Comparison of ENCODE assay signal across 38 mouse cellular contexts in the genomic region with DNA sequence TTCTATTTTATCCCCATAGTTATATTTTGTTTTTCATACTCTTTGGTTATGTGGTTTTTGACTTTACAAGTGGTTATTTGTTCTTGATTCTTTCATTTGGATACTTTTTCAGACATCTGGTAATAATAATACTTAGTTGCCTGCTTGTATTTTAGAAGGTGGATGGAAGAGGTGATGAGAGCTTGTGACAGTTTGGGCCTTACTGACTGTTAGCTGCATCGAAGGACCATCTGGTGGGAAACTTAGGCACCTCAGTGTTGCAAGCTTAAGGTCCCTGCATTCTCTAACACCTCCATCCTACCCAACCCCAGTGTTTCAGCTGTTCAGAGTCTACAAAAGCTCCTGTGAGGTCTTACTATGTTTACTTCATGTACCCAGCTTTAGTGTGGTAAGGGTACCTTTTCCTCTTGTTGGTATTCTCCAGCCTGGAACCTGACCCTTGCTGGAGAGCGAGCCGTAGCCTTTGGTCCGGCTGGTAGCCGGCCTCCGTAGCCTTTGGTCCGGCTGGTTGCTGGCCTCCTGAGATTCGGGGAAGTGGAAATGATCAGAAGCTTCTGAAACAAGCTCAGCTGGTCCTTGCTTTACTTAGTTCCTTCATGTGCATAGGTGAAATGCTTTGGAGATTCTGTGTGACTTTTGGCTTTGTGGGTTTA. TPM values are rescaled to one million over a fixed set of nuclear protein-coding genes. Genes with fewer than 3 reads are reported as not detected.
DNase-seq lines count a peak whose midpoint lies in the region; ATAC-seq and TF ChIP-seq lines count a peak whose summit lies in the region.
"Had no signal": no experiment of that assay in that cellular context is flagged by ENCODE, and none has a peak within 500 bp of the region (broad histone marks: within the 10 kb centered on the region; RNA-seq: fewer than 3 reads in every experiment).

No protein-coding gene starts in this region.

- peaks cover 8% of the 10 kb centered on the region; the same call in 1 of the 2 replicates for H3K79me2 ChIP-seq in liver, adult 2 months (ENCODE audit: control insufficient read depth, insufficient read depth, low read length)

- intact Hi-C loops in gastrocnemius, adult 2 months (cut with DNase I), result no loop called here

- no peaks in the 10 kb centered on the region for H3K9me3 ChIP-seq in liver, embryonic 11.5 days (ENCODE audit: control insufficient read depth, low read length)
- H3K9me3 ChIP-seq in embryonic facial prominence, embryonic 12.5 days, result no peaks in the 10 kb centered on the region
- H3K9me3 ChIP-seq: embryonic facial prominence, embryonic 15.5 days; forebrain, embryonic 13.5 days; heart, embryonic 12.5 days; hindbrain, embryonic 10.5 days; hindbrain, embryonic 15.5 days; liver, embryonic 15.5 days; lung, embryonic 15.5 days; neural tube, embryonic 13.5 days had no signal

- H3K9ac ChIP-seq in liver, adult 2 months (ENCODE audit: low read depth, low read length), result peak overlapping the region; percentile 30; the same call in 1 of the 2 replicates
- no peak overlapping the region for H3K9ac ChIP-seq in liver, embryonic 11.5 days (ENCODE audit: low read depth, low read length)
- no peak overlapping the region for H3K9ac ChIP-seq in embryonic facial prominence, embryonic 12.5 days
- H3K9ac ChIP-seq: embryonic facial prominence, embryonic 15.5 days; forebrain, embryonic 13.5 days; heart, embryonic 12.5 days; hindbrain, embryonic 15.5 days; liver, embryonic 15.5 days; lung, embryonic 15.5 days; neural tube, embryonic 13.5 days had no signal

- no peak overlapping the region for H3K4me3 ChIP-seq in gastrocnemius, adult 2 months
- no peak overlapping the region for H3K4me3 ChIP-seq in liver, adult 2 months (ENCODE audit: insufficient read depth, low read depth, low read length)
- no peak overlapping the region for H3K4me3 ChIP-seq in liver, embryonic 11.5 days (ENCODE audit: low read depth, low read length)
- H3K4me3 ChIP-seq in embryonic facial prominence, embryonic 12.5 days, result no peak overlapping the region
- H3K4me3 ChIP-seq: embryonic facial prominence, embryonic 15.5 days; forebrain, embryonic 13.5 days; heart, adult 2 months; heart, embryonic 12.5 days; hindbrain, embryonic 10.5 days; hindbrain, embryonic 15.5 days; liver, embryonic 15.5 days; lung, embryonic 15.5 days; myocyte; neural tube, embryonic 13.5 days had no signal

- TF ChIP-seq POLR2A in liver, adult 2 months (IDR thresholded peaks at IDR 0.05; ENCODE audit: extremely low read depth, insufficient read depth, low read length), result no peak

- H3K4me2 ChIP-seq in liver, embryonic 11.5 days, result no peak overlapping the region
- no peak overlapping the region for H3K4me2 ChIP-seq in embryonic facial prominence, embryonic 12.5 days (replicated peaks)
- H3K4me2 ChIP-seq: embryonic facial prominence, embryonic 15.5 days; forebrain, embryonic 13.5 days; heart, embryonic 12.5 days; hindbrain, embryonic 15.5 days; liver, embryonic 15.5 days; lung, embryonic 15.5 days; midbrain, embryonic 11.5 days; neural tube, embryonic 13.5 days had no signal

- no peak for DNase-seq in gastrocnemius, adult 2 months
- DNase-seq in gastrocnemius, postnatal 25 days, result no peak
- DNase-seq in liver, adult 2 months (ENCODE audit: extremely low read depth, low read depth, low spot score), result peak; percentile 62
- no peak for DNase-seq in liver, embryonic 11.5 days (ENCODE audit: low spot score)
- no peak for DNase-seq in testis, postnatal 10 days (ENCODE audit: low spot score)
- no peak for DNase-seq in thymus, postnatal 0 days (ENCODE audit: low spot score)
- DNase-seq: adrenal gland, postnatal 25 days; cerebellum, adult 18-20 months; cerebellum, postnatal 10 days; heart, adult 2 months; kidney, adult 11 months; kidney, postnatal 10 days had no signal

- peaks cover 4% of the 10 kb centered on the region for H3K36me3 ChIP-seq in liver, adult 2 months (ENCODE audit: control insufficient read depth, insufficient read depth, low read length)
- peaks cover 3% of the 10 kb centered on the region; the same call in 1 of the 2 replicates for H3K36me3 ChIP-seq in liver, embryonic 11.5 days (ENCODE audit: control insufficient read depth, insufficient read depth, low read length)
- 0 out of 2 replicates have a peak, but pooled peaks cover 2% of the 10 kb centered on the region for H3K36me3 ChIP-seq in embryonic facial prominence, embryonic 12.5 days
- H3K36me3 ChIP-seq: liver, embryonic 15.5 days; lung, embryonic 15.5 days had no signal

- no peak for TF ChIP-seq CTCF in gastrocnemius, adult 2 months (IDR thresholded peaks at IDR 0.05)
- TF ChIP-seq CTCF in liver, adult 2 months (IDR thresholded peaks at IDR 0.05; ENCODE audit: low read depth, low read length), result no peak

- H3K4me1 ChIP-seq in liver, adult 2 months (ENCODE audit: control insufficient read depth, insufficient read depth, low read length), result peaks cover 34% of the 10 kb centered on the region
- H3K4me1 ChIP-seq in liver, embryonic 11.5 days (replicated peaks; ENCODE audit: control insufficient read depth, insufficient read depth, low read length), result no peaks in the 10 kb centered on the region
- peaks cover 7% of the 10 kb centered on the region for H3K4me1 ChIP-seq in embryonic facial prominence, embryonic 12.5 days
- H3K4me1 ChIP-seq: embryonic facial prominence, embryonic 15.5 days; forebrain, embryonic 13.5 days; hindbrain, embryonic 15.5 days; lung, embryonic 15.5 days had no signal

- H3K27ac ChIP-seq in gastrocnemius, adult 2 months, result peak overlapping the region; percentile 43; the same call in 1 of the 2 replicates
- peak overlapping the region; percentile 82 for H3K27ac ChIP-seq in liver, adult 2 months (replicated peaks; ENCODE audit: insufficient read depth, low read depth, low read length)
- no peak overlapping the region for H3K27ac ChIP-seq in liver, embryonic 11.5 days (ENCODE audit: low read depth, low read length)
- H3K27ac ChIP-seq in embryonic facial prominence, embryonic 12.5 days, result 0 out of 2 replicates have a peak overlapping the region, but pooled peaks have one; percentile 6
- H3K27ac ChIP-seq: embryonic facial prominence, embryonic 15.5 days; forebrain, embryonic 13.5 days; heart, adult 2 months; hindbrain, embryonic 10.5 days; hindbrain, embryonic 15.5 days; liver, embryonic 15.5 days; lung, embryonic 15.5 days; neural tube, embryonic 13.5 days had no signal

- WGBS in liver, adult 2 months, result 35% methylated on average over 8 of the region's 8 CpGs
- WGBS in liver, embryonic 11.5 days, result 85% methylated on average over 8 of the region's 8 CpGs
- 74% methylated on average over 8 of the region's 8 CpGs for WGBS in embryonic facial prominence, embryonic 12.5 days

- no peak for ATAC-seq in liver, embryonic 11.5 days (replicated peaks; ENCODE audit: low FRiP score)
- ATAC-seq in embryonic facial prominence, embryonic 12.5 days (ENCODE audit: insufficient number of reproducible peaks, insufficient read depth, low FRiP score, low TSS enrichment), result no peak
- ATAC-seq: forebrain, embryonic 13.5 days; inflammation-experienced regulatory T-cells, adult 6 months; midbrain, embryonic 16.5 days had no signal

- no peaks in the 10 kb centered on the region for H3K27me3 ChIP-seq in liver, adult 2 months (ENCODE audit: control insufficient read depth, insufficient read depth, low read length)
- no peaks in the 10 kb centered on the region for H3K27me3 ChIP-seq in liver, embryonic 11.5 days (replicated peaks; ENCODE audit: control insufficient read depth, insufficient read depth, low read length)
- no peaks in the 10 kb centered on the region for H3K27me3 ChIP-seq in embryonic facial prominence, embryonic 12.5 days
- H3K27me3 ChIP-seq: embryonic facial prominence, embryonic 15.5 days; forebrain, embryonic 13.5 days; heart, embryonic 12.5 days; hindbrain, embryonic 15.5 days; liver, embryonic 15.5 days; lung, embryonic 15.5 days; neural tube, embryonic 13.5 days had no signal

RNA-seq across cellular contexts. Expression of a gene that starts 23.4 kb away (rescaled TPM):
- not detected for total RNA-seq in gastrocnemius, adult 2 months (2021)
- not detected for total RNA-seq in gastrocnemius, postnatal 25 days (2021)
- 11.6 and 12.4 TPM in 2 replicates for total RNA-seq in liver, adult 2 months (2014; rRNA removed)
- polyA plus RNA-seq in liver, adult 2 months (2012; rRNA removed), result 3.0 and 4.9 TPM in 2 replicates
- not detected in 2 replicates for polyA plus RNA-seq in liver, embryonic 11.5 days (2014; fragmentation: Nextera tagmentation; extraction: Ambion mirVana)
- not detected in 2 replicates for polyA plus RNA-seq in embryonic facial prominence, embryonic 12.5 days (2016; fragmentation: Nextera tagmentation; extraction: Ambion mirVana)
- not detected in 2 replicates for polyA plus RNA-seq in thymus, postnatal 0 days (2015; fragmentation: Nextera tagmentation; extraction: Ambion mirVana)
- total RNA-seq: adrenal gland, adult 18-20 months; adrenal gland, postnatal 25 days; common myeloid progenitor, adult 5-6 weeks; gastrocnemius, adult 18-20 months; gastrocnemius, postnatal 4 days; heart, adult 2 months; layer of hippocampus, adult 18-20 months; layer of hippocampus, postnatal 10 days; left cerebral cortex, adult 18-20 months; left cerebral cortex, postnatal 14 days; megakaryocyte, adult 5-6 weeks; MEL had no signal
- polyA plus RNA-seq: embryonic facial prominence, embryonic 15.5 days; forebrain, embryonic 13.5 days; heart, adult 2 months; heart, embryonic 12.5 days; heart, postnatal 0 days; inflammation-experienced regulatory T-cells, adult 6 months; limb, embryonic 14.5 days; liver, embryonic 15.5 days; midbrain, embryonic 11.5 days; myocyte; urinary bladder, adult 2 months had no signal
